Mouse (Mus musculus): ENCODE results near the gene Kcne3.

DNA sequence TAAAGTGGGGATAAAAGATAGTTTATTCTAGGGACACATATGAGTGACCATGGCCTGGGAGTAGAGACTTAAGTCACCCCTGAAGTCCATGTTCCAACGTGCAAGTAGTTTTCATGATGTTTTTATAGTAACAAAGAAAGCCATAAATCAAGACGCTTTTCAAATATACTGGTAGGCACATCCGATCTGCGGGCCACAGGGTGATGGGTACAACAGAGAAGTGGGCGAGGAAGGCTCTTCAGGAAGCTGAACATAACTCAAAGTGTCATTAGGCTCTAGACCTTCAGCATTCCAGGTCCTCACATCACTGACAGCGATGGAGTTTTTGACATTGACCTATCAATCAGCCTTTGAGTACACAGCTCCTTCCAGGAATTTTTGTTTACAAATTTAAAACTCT, 45.7 kb upstream of the Kcne3 start:
- TF ChIP-seq CHD2 (IDR thresholded peaks at IDR 0.05; ENCODE audit: low read depth, low read length) (no peak), MAFK (IDR thresholded peaks at IDR 0.05; ENCODE audit: insufficient read depth, low read depth, low read length) (no peak)

Measured in ES-E14 (cell line).